Mouse (Mus musculus) bone marrow, adult 2 months (tissue): ENCODE measurements around the gene Slc5a10.

Experiments
- CTCF ChIP-seq: fragments of 200-500 bp; IDR thresholded peaks from 2 replicates; pipeline ENCODE4 v1.5.1; 2011; ENCODE audit warnings: low read length, control low read depth; ENCODE audit not compliant: control insufficient read depth, insufficient read depth
- POLR2A ChIP-seq: fragments of 200-500 bp; IDR thresholded peaks from 2 replicates; pipeline ENCODE4 v1.6.1; 2011; ENCODE audit warnings: low read depth, mild to moderate bottlenecking, control low read depth, low read length, borderline replicate concordance; ENCODE audit not compliant: control insufficient read depth

DNA sequence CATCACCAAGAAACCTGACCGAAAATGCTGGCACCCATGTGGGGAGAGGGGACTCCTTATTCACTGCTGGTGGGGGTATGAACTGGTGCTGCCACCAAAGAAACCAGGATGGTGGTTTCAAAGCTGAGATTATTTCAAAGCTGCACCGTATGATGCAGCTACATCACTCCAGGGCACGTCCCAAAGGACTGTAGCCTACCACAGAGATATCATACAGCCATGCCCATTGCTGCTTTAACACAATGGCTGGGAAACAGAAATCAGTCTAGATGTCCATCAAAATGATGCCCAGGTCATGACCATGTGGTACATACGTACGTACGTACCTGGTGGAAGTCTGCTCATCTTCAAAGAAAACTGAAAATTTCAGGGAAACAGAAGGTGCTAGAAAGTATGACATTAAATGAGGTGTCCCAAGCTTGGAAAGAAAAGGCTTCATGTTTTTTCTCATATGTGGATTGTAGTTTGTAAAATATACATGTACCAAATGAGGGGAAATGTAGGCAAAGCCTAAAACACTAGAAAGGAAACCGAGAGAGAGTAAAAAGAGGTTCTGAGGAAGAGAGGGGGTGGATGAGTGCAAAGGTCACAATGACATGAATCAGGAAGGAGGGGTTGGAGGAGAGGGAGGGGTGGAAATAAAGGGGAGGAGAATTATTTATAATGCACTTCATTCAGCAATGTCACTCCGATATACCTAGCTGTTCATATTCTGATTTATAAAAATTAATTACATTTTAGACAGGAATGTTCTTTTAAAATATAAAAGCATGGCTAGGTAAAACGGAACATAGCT lies 70.0 kb downstream of the Slc5a10 start:
- no peak for TF ChIP-seq POLR2A
- no peak for TF ChIP-seq CTCF
